Mouse (Mus musculus) cerebellum, adult 2 months (tissue): ENCODE results near the gene Iah1. TPM values are rescaled to one million over a fixed set of nuclear protein-coding genes. Genes with fewer than 3 reads are reported as not detected.

Source experiments
- DNase-seq, 2 experiments: peaks; one replicate each; pipeline ENCODE4 v3.0.0; 2021
- H3K27ac ChIP-seq: fragments of 200-500 bp; 2 replicates; pipeline ENCODE4 v1.5.1; 2012; ENCODE audit warnings: low read length, control low read depth, inconsistent platforms; ENCODE audit not compliant: insufficient read depth
- H3K27me3 ChIP-seq: fragments of 200-500 bp; 2 replicates; pipeline ENCODE4 v1.6.1; 2012; ENCODE audit warnings: inconsistent platforms, mild to moderate bottlenecking, low read length, moderate library complexity; ENCODE audit not compliant: control insufficient read depth, insufficient read depth
- H3K4me1 ChIP-seq: fragments of 200-500 bp; 2 replicates; pipeline ENCODE4 v1.6.1; 2011; ENCODE audit warnings: low read length; ENCODE audit not compliant: control insufficient read depth, insufficient read depth
- H3K4me3 ChIP-seq: fragments of 200-500 bp; replicated peaks from 2 replicates; pipeline ENCODE3; 2011; ENCODE audit warnings: mild to moderate bottlenecking, low read depth, low read length, control low read depth; ENCODE audit not compliant: insufficient read depth
- CTCF ChIP-seq: fragments of 200-500 bp; IDR thresholded peaks from 2 replicates; pipeline ENCODE4 v1.5.1; 2011; ENCODE audit warnings: low read depth, mild to moderate bottlenecking, control low read depth, low read length, moderate library complexity, borderline replicate concordance; ENCODE audit not compliant: insufficient read depth
- POLR2A ChIP-seq: fragments of 200-500 bp; IDR thresholded peaks from 2 replicates; pipeline ENCODE4 v1.6.1; 2011; ENCODE audit warnings: low read length, control low read depth, borderline replicate concordance; ENCODE audit not compliant: insufficient read depth
- WGBS: fragments of 180-500 bp; shearing (Covaris S2); methylation state at CpG from one replicate; pipeline ENCODE4 v1.1.7; 2018; 5-methylcytosine and 5-hydroxymethylcytosine counted together
- polyA plus RNA-seq: library from polyadenylated mRNA; depleted of rRNA; stranded (reverse); fragments of >200 nt; gene quantifications from 2 replicates; pipeline ENCODE4 v1.2.3, GENCODE M21; 2012; rRNA removed

Gene Iah1
- polyA plus RNA-seq, 1 experiment, result 36.8 TPM

GRCm38 (mm10) chr12:21362686-21363085, 46.5 kb downstream of the Iah1 start:
- Histone ChIP-seq H3K4me3 (no peak overlapping the region), H3K27ac (no peak overlapping the region), H3K27me3 (no peaks in the 10 kb centered on the region), H3K4me1 (peaks cover 2% of the 10 kb centered on the region; the same call in 1 of the 2 replicates)
- DNase-seq, result no peak
- no peak for TF ChIP-seq POLR2A
- WGBS, result 58% methylated on average over 2 of the region's 2 CpGs

GRCm38 (mm10) chr12:21363195-21363594, 47.0 kb downstream of the Iah1 start:
- WGBS, result 68% methylated on average over 3 of the region's 3 CpGs
- Histone ChIP-seq H3K4me1 (peaks cover 2% of the 10 kb centered on the region; the same call in 1 of the 2 replicates), H3K27me3 (no peaks in the 10 kb centered on the region), H3K4me3 (no peak overlapping the region), H3K27ac (no peak overlapping the region)
- TF ChIP-seq POLR2A (no peak), CTCF (no peak)
- no peak for DNase-seq

- Histone ChIP-seq H3K4me3 (no peak overlapping the region), H3K4me1 (peaks cover 2% of the 10 kb centered on the region; the same call in 1 of the 2 replicates), H3K27me3 (no peaks in the 10 kb centered on the region), H3K27ac (no peak overlapping the region)
- WGBS, result 87% methylated on average over 10 of the region's 10 CpGs
- DNase-seq, result no peak
- TF ChIP-seq POLR2A, result no peak
- TF ChIP-seq CTCF, result no peak
Observed at GRCm38 (mm10) chr12:21364624-21365435, 48.6 kb downstream of the Iah1 start.

DNA sequence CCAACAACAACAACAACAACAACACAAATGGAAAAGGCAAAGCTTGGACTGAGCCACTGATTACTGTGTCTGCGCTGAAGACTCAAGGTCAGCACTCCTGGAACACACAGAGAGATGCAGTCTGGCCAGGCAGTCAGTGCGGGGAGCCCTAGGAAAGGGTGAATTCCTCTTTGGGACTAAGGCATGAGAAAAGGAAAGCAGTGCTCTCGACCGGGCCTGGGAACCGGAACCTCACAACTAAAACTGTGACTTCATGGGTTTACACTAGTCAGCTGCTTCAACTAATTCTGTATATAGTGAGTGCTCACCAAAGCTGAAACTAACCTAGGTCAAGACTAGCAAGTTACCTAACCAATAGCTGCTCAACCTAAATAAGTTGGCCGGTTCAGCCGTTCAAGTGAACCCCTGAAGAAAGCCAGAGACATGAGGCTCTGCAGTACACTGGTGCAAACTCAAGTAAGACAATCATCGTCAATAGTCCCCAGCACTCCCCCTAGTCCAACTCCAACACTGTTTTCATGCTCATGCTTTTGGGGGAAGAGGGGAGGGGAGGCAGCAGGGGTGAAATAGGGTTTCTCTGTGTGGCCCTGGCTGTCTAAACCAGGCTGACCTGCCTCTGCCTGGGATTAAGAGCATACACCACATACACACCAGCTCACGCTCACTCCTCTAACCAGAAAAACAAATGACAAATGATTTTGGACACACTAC, 52.3 kb downstream of the Iah1 start:
- DNase-seq, result no peak
- WGBS, result 94% methylated on average over 9 of the region's 9 CpGs
- H3K4me1 ChIP-seq, result peaks cover 2% of the 10 kb centered on the region
- no peak overlapping the region for H3K4me3 ChIP-seq
- TF ChIP-seq CTCF, result no peak
- no peak for TF ChIP-seq POLR2A
- H3K27ac ChIP-seq, result no peak overlapping the region
- H3K27me3 ChIP-seq, result no peaks in the 10 kb centered on the region

- Histone ChIP-seq H3K27ac (no peak overlapping the region), H3K4me3 (no peak overlapping the region), H3K27me3 (no peaks in the 10 kb centered on the region), H3K4me1 (peaks cover 2% of the 10 kb centered on the region)
- no peak for DNase-seq
- 96% methylated on average over 5 of the region's 5 CpGs for WGBS
- no peak for TF ChIP-seq POLR2A
- TF ChIP-seq CTCF, result no peak
Observed at GRCm38 (mm10) chr12:21369087-21369410, 52.9 kb downstream of the Iah1 start.

DNA sequence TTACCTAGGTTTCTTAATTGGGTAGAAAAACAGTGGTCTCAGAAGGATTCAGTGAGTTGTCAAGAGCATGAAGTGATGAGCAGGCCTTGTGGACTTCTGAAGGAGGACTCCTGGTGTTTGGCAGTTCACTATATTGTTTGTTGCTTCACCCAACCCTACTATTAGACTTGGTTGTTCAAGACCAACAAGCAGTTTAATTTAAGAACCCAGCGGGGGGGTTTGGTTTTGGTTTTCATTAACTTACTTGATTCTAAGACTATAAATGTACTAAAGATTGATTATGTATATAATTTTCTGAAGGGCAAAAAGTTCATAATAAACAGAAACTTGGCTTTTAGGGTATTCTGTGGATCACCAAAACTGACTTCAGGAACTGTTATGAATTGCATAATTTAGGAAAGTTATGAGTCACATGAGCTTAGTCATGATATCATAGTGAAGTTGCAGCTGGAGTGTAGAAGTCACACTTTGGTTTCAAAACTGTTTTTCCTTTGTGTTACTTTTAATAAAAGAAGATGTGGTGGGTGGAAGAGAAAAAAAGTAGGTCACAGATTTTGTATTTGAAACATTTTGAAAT, 53.9 kb downstream of the Iah1 start:
- DNase-seq, result no peak
- H3K27ac ChIP-seq, result no peak overlapping the region
- H3K4me3 ChIP-seq, result no peak overlapping the region
- no peaks in the 10 kb centered on the region for H3K27me3 ChIP-seq
- H3K4me1 ChIP-seq, result no peaks in the 10 kb centered on the region; the same call in 1 of the 2 replicates
- 100% methylated on average over 1 of the region's 1 CpGs for WGBS
- no peak for TF ChIP-seq CTCF
- TF ChIP-seq POLR2A, result no peak

- Histone ChIP-seq H3K27me3 (no peaks in the 10 kb centered on the region), H3K4me1 (no peaks in the 10 kb centered on the region; the same call in 1 of the 2 replicates), H3K4me3 (peak within 1 kb of the TSS; percentile 87), H3K27ac (peak within 1 kb of the TSS; percentile 97)
- peak; percentile 96 for DNase-seq
- TF ChIP-seq CTCF (peak; percentile 43), POLR2A (peak; percentile 79; the same call in 1 of the 2 replicates)
- WGBS, result under 1% methylated on average over 55 of the region's 55 CpGs
Observed at GRCm38 (mm10) chr12:21373100-21373819, 57.1 kb downstream of the Iah1 start, which contains the start of gene Adam17. TSS of gene Adam17 (minus strand) at chr12:21373632.

Other genes starting within 250 kb of the Iah1 start
- gene Cpsf3, start 31.0 kb upstream of the Iah1 start, polyA plus RNA-seq, result 71.4 and 76.3 TPM in 2 replicates
- gene Itgb1bp1, start 30.1 kb upstream of the Iah1 start, polyA plus RNA-seq, result 66.9 and 70.6 TPM in 2 replicates
- gene Adam17, start 57.2 kb downstream of the Iah1 start, polyA plus RNA-seq, result 19.0 and 19.4 TPM in 2 replicates
- gene Ywhaq, start 101.2 kb downstream of the Iah1 start, polyA plus RNA-seq, result 426 and 436 TPM in 2 replicates